In the genomic region with DNA sequence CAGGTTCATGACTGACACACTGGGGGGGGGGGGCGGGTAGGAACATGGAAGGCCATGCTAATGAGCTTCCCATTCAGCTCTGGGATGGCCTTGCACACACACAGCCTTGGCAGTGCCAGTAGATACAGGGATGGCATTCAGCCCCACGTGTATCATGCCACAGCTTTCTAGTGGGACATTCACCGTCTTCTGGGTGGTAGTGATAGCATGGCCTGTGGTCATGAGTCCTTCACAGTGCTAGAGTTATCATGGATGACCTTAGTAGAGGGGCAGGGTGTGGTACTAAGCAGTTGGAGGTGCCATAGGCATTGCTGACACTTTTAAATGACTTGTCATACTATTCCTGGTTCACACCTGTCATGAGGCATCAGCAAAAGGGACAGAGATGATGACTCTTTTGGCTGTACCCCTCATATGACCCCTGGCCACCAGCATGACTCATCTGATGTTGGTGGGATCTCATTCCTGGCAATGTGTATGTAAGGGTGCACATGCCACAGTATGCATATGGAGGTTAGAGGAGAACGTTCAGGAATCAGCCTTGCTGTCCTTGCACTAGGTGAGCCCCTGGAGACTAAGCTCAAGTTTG, we compare ENCODE assay signal across 28 mouse cellular contexts.
"Had no signal": no experiment of that assay in that cellular context is flagged by ENCODE, and none has a peak within 500 bp of the region (broad histone marks: within the 10 kb centered on the region; RNA-seq: fewer than 3 reads in every experiment).

No protein-coding gene starts in this region.

- ATAC-seq: hindbrain, embryonic 16.5 days; inflammation-experienced regulatory T-cells, adult 6 months; intestine, embryonic 15.5 days; intestine, postnatal 0 days had no signal

- H3K4me1 ChIP-seq: liver, embryonic 13.5 days had no signal

- H3K9me3 ChIP-seq: heart, embryonic 13.5 days; heart, embryonic 15.5 days; hindbrain, embryonic 10.5 days; hindbrain, embryonic 12.5 days; intestine, embryonic 15.5 days; limb, embryonic 10.5 days; limb, embryonic 12.5 days; liver, embryonic 13.5 days had no signal

- H3K36me3 ChIP-seq: heart, embryonic 13.5 days; heart, embryonic 15.5 days; hindbrain, embryonic 10.5 days; hindbrain, embryonic 12.5 days; intestine, embryonic 15.5 days; limb, embryonic 10.5 days; limb, embryonic 12.5 days; liver, embryonic 13.5 days had no signal

- H3K27me3 ChIP-seq: heart, embryonic 13.5 days; heart, embryonic 15.5 days; intestine, embryonic 15.5 days; liver, embryonic 13.5 days had no signal

- H3K27ac ChIP-seq: gastrocnemius, adult 2 months; heart, adult 2 months; heart, embryonic 13.5 days; heart, embryonic 15.5 days; hindbrain, embryonic 12.5 days; hindbrain, embryonic 14.5 days; intestine, embryonic 15.5 days; layer of hippocampus, adult 2 months; left cerebral cortex, adult 2 months; limb, embryonic 12.5 days; liver, embryonic 13.5 days had no signal

- DNase-seq: gastrocnemius, adult 2 months; gastrocnemius, postnatal 10 days; gastrocnemius, postnatal 25 days; heart, adult 2 months; heart, postnatal 4 days; kidney, adult 18-20 months; kidney, adult 9 months; kidney, postnatal 10 days; kidney, postnatal 25 days; kidney, postnatal 4 days; layer of hippocampus, adult 9-11 months; liver; liver, embryonic 13.5 days had no signal

- H3K4me2 ChIP-seq: heart, embryonic 11.5 days; heart, embryonic 13.5 days; heart, embryonic 15.5 days; hindbrain, embryonic 12.5 days; hindbrain, embryonic 14.5 days; intestine, embryonic 15.5 days; liver, embryonic 11.5 days; liver, embryonic 13.5 days had no signal

- H3K9ac ChIP-seq: heart, embryonic 13.5 days; heart, embryonic 15.5 days; hindbrain, embryonic 12.5 days; hindbrain, embryonic 14.5 days; intestine, embryonic 15.5 days; limb, embryonic 12.5 days; liver, embryonic 13.5 days had no signal

- H3K4me3 ChIP-seq: gastrocnemius, adult 2 months; heart, adult 2 months; heart, embryonic 13.5 days; heart, embryonic 15.5 days; hindbrain, embryonic 10.5 days; hindbrain, embryonic 12.5 days; intestine, embryonic 15.5 days; layer of hippocampus, adult 2 months; left cerebral cortex, adult 2 months; limb, embryonic 10.5 days; limb, embryonic 12.5 days; liver, embryonic 13.5 days had no signal
